Mouse (Mus musculus) megakaryocyte progenitor cell, adult 5-6 weeks (primary cell): ENCODE results near the gene Smr3a. TPM values are rescaled to one million over a fixed set of nuclear protein-coding genes. Genes with fewer than 3 reads are reported as not detected.

Experiments used
- ATAC-seq: replicated peaks from 2 replicates; pipeline ENCODE4 v1.8.0; 2016; ENCODE audit warnings: mild to moderate bottlenecking, moderate TSS enrichment, inconsistent platforms; ENCODE audit not compliant: poor library complexity
- total RNA-seq, 2 experiments: library from RNA; stranded (forward) in 1 of 2; stranded (reverse) in 1 of 2; fragments of 157-497, 149-512 nt in 1 of 2; fragments of 200-1000 nt in 1 of 2; gene quantifications; 2 replicates each; pipeline versions ENCODE4 v1.2.3 to v1.2.4; 2015 to 2017

Gene Smr3a
- total RNA-seq (2015) (not detected in 2 replicates), total RNA-seq (2017) (not detected in 2 replicates)

DNA sequence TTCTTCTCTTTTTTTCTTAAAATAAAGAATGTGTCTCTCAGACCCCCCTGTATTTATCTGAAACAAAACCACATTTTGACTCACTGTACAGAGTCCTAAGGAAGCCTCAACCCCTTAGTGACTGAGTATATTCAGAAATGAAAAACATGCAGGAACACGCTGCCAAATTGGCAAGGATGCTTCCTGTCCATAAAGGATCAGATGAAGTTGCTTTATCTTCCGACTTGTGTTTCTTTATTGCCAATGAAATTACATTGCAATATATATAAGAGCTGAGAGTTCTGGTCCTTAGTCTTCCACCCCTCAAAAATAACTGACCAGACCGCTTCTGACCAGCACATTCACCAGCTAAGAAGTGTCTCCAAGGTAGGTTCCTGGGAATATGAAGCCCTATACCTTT is at the start of gene Smr3a:
Smr3a (plus strand) TSS at position 301 of the 400 bp plus-strand sequence.
- no peak for ATAC-seq

DNA sequence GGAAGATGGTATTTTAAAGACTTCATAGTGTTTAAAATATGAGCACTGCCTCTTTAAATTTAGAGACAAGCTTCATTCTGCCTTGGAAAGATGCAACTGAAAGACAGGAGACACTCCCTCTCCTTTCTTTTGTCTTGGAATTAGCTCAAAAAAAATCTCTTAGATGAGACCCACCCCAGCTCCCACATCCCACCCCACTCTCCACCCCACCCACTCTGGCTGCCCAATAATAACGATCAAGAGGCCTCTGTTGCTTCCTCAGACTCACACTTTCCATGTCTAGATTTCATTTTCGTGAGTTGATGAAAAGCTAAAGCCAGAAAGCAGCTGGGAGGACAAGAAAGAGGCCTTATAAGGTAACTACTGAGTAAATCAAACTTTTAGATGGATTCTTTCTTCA is 33.1 kb upstream of the Smr3a start, which contains the start of the genes 2310003L06Rik and Gm28434:
2310003L06Rik (plus strand) TSS at position 259 of the 400 bp plus-strand sequence.
Gm28434 (plus strand) TSS at position 317 of the 400 bp plus-strand sequence.
- no peak for ATAC-seq

DNA sequence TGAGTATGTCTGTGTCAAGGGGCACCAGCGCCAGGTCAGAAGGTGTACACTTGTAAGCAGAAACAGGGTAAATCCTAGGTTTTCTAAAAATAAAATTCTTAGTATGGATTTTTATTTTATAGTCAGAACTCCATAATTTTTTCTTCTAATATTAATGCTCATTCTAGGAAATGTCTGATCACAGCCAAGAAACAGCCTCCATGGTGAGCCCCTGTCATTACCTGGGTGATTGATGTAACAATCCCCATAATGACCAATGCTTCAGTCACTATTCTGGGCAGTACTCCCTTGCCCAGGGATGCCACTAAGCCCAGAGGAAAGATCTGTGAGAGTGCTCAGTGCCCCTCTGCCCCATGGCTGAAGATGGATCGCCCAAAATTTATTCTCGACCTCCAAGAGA is 23.2 kb upstream of the Smr3a start, which contains the start of gene Cabs1:
Cabs1 (plus strand) TSS at position 301 of the 400 bp plus-strand sequence.
- no peak for ATAC-seq

DNA sequence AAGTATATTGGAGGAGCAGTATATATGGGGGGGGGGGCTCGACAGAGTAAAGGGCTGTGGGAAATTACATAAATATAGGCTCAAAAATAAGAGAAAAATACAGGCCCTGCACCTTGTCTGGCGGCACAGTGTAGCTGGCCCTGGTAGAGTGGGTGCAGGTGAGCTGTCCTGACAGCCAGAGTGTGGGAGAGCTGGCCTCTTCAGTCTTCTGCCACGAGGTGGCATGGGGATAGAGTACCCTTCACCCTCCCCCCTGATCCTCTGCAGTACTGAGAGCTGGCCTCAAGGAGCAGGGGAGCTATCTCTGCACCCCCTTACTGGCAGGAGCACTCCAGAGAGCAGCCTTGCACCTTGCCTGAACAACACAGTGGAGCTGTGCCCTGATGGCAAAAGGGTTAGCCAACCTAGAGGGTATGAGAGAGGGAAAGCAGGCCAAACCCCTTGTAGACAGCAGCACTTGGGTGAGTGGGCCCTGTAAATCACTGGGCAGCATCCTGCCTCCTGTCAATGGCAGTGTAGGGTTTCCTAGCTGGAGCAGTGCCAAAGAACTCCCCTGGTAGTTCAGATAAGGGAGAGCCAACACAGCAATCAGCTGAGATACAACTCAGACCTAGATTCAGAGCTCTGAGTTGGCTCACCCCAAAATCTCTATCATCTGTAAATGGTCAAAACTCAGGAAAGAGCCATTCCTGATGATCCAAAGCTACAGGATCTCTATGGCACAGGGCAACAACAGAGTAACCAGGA is 19.7 kb upstream of the Smr3a start:
- no peak for ATAC-seq

DNA sequence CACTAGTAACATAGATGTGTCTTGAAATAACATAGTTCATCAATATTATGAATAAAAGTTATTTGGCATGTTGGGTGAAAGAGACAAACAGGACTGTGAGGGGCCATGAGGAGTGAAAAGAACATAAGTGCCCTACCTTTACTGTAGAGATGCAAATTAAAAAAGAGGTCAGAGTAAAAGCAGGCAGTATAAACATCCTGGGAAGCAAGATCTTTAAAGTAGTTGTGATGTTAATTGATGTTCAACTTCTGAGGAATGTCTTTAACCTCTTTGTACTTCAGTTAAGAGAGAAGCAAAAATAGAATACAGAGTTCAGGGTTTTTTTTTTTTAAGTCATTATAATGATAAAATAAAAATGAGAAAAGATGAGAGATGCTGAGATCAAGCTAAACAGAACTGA is 2.9 kb downstream of the Smr3a start:
- ATAC-seq = no peak

Other genes with a start within 250 kb of the Smr3a start
- not detected in 2 replicates for gene Csn1s2a, start 228.0 kb upstream of the Smr3a start, total RNA-seq (2015)
- not detected in 2 replicates for gene Csn1s2a, start 228.0 kb upstream of the Smr3a start, total RNA-seq (2017)
- not detected in 2 replicates for gene Csn1s2b, start 194.5 kb upstream of the Smr3a start, total RNA-seq (2015)
- not detected in 2 replicates for gene Csn1s2b, start 194.5 kb upstream of the Smr3a start, total RNA-seq (2017)
- not detected in 2 replicates for gene Prr27, start 176.9 kb upstream of the Smr3a start, total RNA-seq (2015)
- gene Prr27, start 176.9 kb upstream of the Smr3a start, total RNA-seq (2017) = not detected in 2 replicates
- not detected in 2 replicates for gene Odam, start 117.5 kb upstream of the Smr3a start, total RNA-seq (2015)
- gene Odam, start 117.5 kb upstream of the Smr3a start, total RNA-seq (2017) = not detected in 2 replicates
- not detected in 2 replicates for gene Csn3, start 77.0 kb upstream of the Smr3a start, total RNA-seq (2015)
- gene Csn3, start 77.0 kb upstream of the Smr3a start, total RNA-seq (2017) = not detected in 2 replicates
- not detected in 2 replicates for gene 2310003L06Rik, start 33.1 kb upstream of the Smr3a start, total RNA-seq (2015)
- not detected in 2 replicates for gene 2310003L06Rik, start 33.1 kb upstream of the Smr3a start, total RNA-seq (2017)
- not detected in 2 replicates for gene Gm28434, start 33.0 kb upstream of the Smr3a start, total RNA-seq (2015)
- gene Gm28434, start 33.0 kb upstream of the Smr3a start, total RNA-seq (2017) = not detected in 2 replicates
- not detected in 2 replicates for gene Cabs1, start 23.1 kb upstream of the Smr3a start, total RNA-seq (2015)
- not detected in 2 replicates for gene Cabs1, start 23.1 kb upstream of the Smr3a start, total RNA-seq (2017)
- not detected in 2 replicates for gene Smr2, start 84.0 kb downstream of the Smr3a start, total RNA-seq (2015)
- not detected in 2 replicates for gene Smr2, start 84.0 kb downstream of the Smr3a start, total RNA-seq (2017)
- gene Gm11116, start 109.0 kb downstream of the Smr3a start, total RNA-seq (2015) = not detected in 2 replicates
- not detected in 2 replicates for gene Gm11116, start 109.0 kb downstream of the Smr3a start, total RNA-seq (2017)
- not detected in 2 replicates for gene Gm11115, start 151.6 kb downstream of the Smr3a start, total RNA-seq (2015)
- gene Gm11115, start 151.6 kb downstream of the Smr3a start, total RNA-seq (2017) = not detected in 2 replicates